Mouse (Mus musculus): ENCODE results near the gene Ube2e3.

GRCm38 (mm10) chr2:78905916-78906315 lies 38.0 kb downstream of the Ube2e3 start:
- TF ChIP-seq POLR2A (IDR thresholded peaks at IDR 0.05; ENCODE audit: extremely low read depth, insufficient read depth, low read length) (no peak), CTCF (IDR thresholded peaks at IDR 0.05; ENCODE audit: low read depth, low read length) (no peak)
